Mouse (Mus musculus) hindbrain, embryonic 16.5 days (tissue): ENCODE results near the gene Cacna2d3. TPM values are rescaled to one million over a fixed set of nuclear protein-coding genes. Genes with fewer than 3 reads are reported as not detected.
A peak's percentile ranks its signal among the peaks of the same experiment; 100 is the strongest.

ENCODE experiments used
- ATAC-seq: fragments of 200-750 bp; cut with Nextera tagmentation; 2 replicates; pipeline ENCODE4 v1.8.0; 2017; ENCODE audit warnings: moderate TSS enrichment, moderate library complexity
- H3K27ac ChIP-seq: fragments of 300-500 bp; sonication (generic); 2 replicates; pipeline ENCODE4 v1.5.1; 2014; ENCODE audit warnings: low read depth, mild to moderate bottlenecking, control low read depth, low read length, moderate library complexity
- H3K27me3 ChIP-seq: fragments of 300-500 bp; sonication (generic); replicated peaks from 2 replicates; pipeline ENCODE4 v1.6.1; 2014; ENCODE audit warnings: low read length; ENCODE audit not compliant: control insufficient read depth, insufficient read depth
- H3K36me3 ChIP-seq: fragments of 300-500 bp; sonication (generic); 2 replicates; pipeline ENCODE4 v1.6.1; 2014; ENCODE audit warnings: mild to moderate bottlenecking, low read length, moderate library complexity, mixed read lengths; ENCODE audit not compliant: control insufficient read depth, insufficient read depth
- H3K4me1 ChIP-seq: fragments of 300-500 bp; sonication (generic); 2 replicates; pipeline ENCODE4 v1.6.1; 2014; ENCODE audit warnings: low read depth, low read length; ENCODE audit not compliant: control insufficient read depth, insufficient read depth
- H3K4me2 ChIP-seq: fragments of 300-500 bp; sonication (generic); 2 replicates; pipeline ENCODE4 v1.6.1; 2014; ENCODE audit warnings: mild to moderate bottlenecking, low read length, control low read depth, moderate library complexity
- H3K4me3 ChIP-seq: fragments of 300-500 bp; sonication (generic); 2 replicates; pipeline ENCODE4 v1.5.1; 2014; ENCODE audit warnings: mild to moderate bottlenecking, low read length, control low read depth, moderate library complexity
- H3K9ac ChIP-seq: fragments of 300-500 bp; sonication (generic); 2 replicates; pipeline ENCODE4 v1.6.1; 2014; ENCODE audit warnings: low read depth, mild to moderate bottlenecking, control low read depth, low read length, moderate library complexity
- H3K9me3 ChIP-seq: fragments of 300-500 bp; sonication (generic); 2 replicates; pipeline ENCODE4 v1.6.1; 2014; ENCODE audit warnings: mild to moderate bottlenecking, low read length, moderate library complexity; ENCODE audit not compliant: control insufficient read depth
- WGBS: fragments of 180-500 bp; shearing (Covaris S2); extraction: QIAGEN DNeasy Blood & Tissue Kit; methylation state at CpG from one replicate; pipeline ENCODE4 v1.1.7; 2014; 5-methylcytosine and 5-hydroxymethylcytosine counted together
- polyA plus RNA-seq: library from polyadenylated mRNA; unstranded; fragments of >200 nt; fragmentation: Nextera tagmentation; extraction: Ambion mirVana; gene quantifications from 2 replicates; pipeline ENCODE4 v1.2.1, GENCODE M21; 2015

Gene Cacna2d3
- polyA plus RNA-seq, 1 experiment from 2014 or later: 32.8 TPM

DNA sequence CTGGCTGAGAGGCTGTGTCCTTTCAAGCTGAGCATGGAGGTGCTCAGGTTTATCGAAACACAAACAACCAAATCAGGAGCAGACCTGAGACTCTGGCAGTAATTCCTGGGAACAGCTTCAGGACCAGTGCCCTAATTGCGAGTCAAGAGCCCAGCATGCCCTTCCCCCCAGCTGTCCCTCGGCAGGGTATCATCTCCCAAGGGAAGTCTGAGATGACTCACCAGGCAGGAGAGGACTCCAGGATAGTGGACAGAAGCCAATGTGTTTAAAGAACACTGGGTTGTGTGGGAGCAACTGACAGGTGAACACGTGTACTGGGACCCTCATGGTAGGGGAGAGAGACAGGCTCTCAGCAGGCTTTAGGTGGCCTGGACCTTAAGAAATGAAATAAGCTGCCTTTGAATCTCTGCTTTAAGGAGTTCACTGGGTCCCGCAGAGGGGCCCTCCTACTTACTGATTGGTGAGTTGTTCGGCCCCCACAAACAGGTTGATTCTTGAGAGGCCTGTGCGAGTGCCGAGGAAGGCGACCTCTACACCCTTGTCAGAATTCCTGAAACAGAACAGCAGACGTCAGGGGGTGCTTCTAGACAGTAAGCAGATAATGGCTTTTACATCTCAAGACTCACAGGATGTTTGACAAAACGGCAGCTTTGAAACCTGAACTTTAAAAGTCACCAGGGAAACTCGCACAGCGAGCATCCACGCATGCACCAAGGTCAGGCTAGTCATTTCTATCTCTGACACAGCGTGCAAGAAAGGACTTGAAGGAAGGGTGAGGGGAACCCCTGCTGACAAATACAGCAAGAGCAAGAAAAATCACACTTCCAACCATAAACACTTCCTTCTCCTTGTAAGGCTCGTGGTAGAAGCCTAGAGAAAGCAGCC lies 669.5 kb downstream of the Cacna2d3 start:
- no peaks in the 10 kb centered on the region for H3K27me3 ChIP-seq
- H3K4me3 ChIP-seq: no peak overlapping the region
- no peaks in the 10 kb centered on the region for H3K9me3 ChIP-seq
- H3K9ac ChIP-seq: no peak overlapping the region
- 64% methylated on average over 16 of the region's 16 CpGs for WGBS
- H3K4me2 ChIP-seq: no peak overlapping the region
- no peak overlapping the region for H3K27ac ChIP-seq
- no peaks in the 10 kb centered on the region for H3K36me3 ChIP-seq
- no peak for ATAC-seq
- no peaks in the 10 kb centered on the region for H3K4me1 ChIP-seq

DNA sequence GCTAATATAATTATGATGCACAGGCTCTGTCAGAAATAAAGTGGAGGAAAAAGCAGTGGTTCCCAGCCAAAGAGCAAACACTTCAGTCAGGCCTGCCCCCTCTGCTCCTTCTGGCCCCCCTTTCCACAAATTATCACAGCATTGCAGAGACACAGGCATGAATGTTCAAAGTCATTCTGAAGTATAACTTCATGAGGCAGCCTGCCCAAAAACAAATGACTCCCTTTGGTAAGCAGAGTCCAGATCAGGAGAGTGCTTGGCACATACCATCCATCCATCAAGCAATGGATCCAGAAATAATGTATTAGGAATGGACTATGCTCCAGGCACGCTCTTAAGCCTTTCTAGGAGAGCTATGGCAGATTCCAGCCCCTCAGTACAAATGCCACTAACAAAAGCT lies 679.3 kb downstream of the Cacna2d3 start:
- Histone ChIP-seq H3K36me3 (no peaks in the 10 kb centered on the region), H3K27me3 (no peaks in the 10 kb centered on the region), H3K27ac (no peak overlapping the region), H3K9me3 (no peaks in the 10 kb centered on the region), H3K4me1 (no peaks in the 10 kb centered on the region; the same call in 1 of the 2 replicates), H3K4me2 (no peak overlapping the region), H3K4me3 (no peak overlapping the region), H3K9ac (no peak overlapping the region)
- no peak for ATAC-seq
- WGBS: 53% methylated on average over 1 of the region's 1 CpGs

DNA sequence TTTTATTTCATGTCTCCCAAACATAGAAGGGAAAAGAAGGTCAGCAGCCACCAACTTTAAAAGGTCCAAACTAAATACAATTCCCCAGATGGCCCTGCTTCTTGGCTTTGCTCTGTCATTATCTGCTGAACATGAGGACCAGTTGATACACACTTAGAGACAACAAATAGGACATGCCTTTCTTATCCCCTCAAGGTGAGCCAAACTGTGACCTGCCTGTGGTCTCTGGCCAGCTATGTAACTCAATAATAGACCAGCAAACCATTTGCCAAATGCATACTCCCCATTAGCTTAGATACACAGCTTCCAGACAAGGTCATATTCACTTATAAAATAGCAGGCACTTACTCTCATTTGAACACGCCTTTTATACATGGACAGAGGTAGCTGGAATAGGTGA lies 680.2 kb downstream of the Cacna2d3 start:
- Histone ChIP-seq H3K36me3 (no peaks in the 10 kb centered on the region), H3K27ac (no peak overlapping the region), H3K4me1 (no peaks in the 10 kb centered on the region; the same call in 1 of the 2 replicates), H3K4me2 (no peak overlapping the region), H3K4me3 (no peak overlapping the region), H3K9me3 (no peaks in the 10 kb centered on the region), H3K9ac (no peak overlapping the region), H3K27me3 (no peaks in the 10 kb centered on the region)
- 79% methylated on average over 1 of the region's 1 CpGs for WGBS
- no peak for ATAC-seq

DNA sequence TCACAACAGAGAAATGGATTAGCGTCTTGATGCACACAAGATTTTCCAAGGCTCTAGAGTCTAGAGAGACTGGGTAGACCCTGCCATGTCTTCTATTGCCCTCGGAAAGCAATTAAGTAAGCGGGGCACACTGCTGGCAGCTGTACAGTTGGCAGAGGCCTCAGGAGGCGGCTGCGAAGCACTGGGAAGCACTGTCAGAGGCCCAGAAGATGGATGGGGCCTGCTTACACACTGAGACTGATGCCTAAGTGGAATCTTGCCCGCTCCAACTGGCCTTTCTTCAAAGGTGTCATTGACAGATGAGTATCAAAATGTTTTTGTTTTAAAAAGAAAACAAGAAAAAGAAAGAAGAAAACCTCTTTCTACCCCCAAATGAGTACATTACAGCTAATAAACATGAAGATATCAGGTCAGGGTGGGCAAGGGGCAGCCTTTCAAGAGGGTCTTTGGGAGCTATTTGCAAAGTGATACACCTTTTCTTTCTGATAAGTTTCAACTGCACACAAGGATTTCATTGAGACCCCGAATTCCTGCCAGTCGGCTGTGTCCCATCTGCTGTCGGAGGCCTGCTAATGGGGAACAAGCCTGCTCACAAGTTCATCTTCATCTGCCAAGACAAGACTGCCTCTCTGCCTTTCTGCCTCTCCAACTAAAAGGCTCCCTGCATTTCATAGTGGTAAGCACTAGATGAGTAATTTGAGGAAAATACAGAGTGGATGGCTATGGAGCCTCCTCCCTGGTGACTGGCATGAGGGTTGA lies 680.9 kb downstream of the Cacna2d3 start:
- H3K4me2 ChIP-seq: no peak overlapping the region
- peak; percentile 96 for ATAC-seq
- H3K36me3 ChIP-seq: no peaks in the 10 kb centered on the region
- no peaks in the 10 kb centered on the region; the same call in 1 of the 2 replicates for H3K4me1 ChIP-seq
- no peaks in the 10 kb centered on the region for H3K9me3 ChIP-seq
- H3K4me3 ChIP-seq: no peak overlapping the region
- no peak overlapping the region; the same call in 1 of the 2 replicates for H3K27ac ChIP-seq
- H3K9ac ChIP-seq: no peak overlapping the region
- no peaks in the 10 kb centered on the region for H3K27me3 ChIP-seq
- 30% methylated on average over 9 of the region's 9 CpGs for WGBS

DNA sequence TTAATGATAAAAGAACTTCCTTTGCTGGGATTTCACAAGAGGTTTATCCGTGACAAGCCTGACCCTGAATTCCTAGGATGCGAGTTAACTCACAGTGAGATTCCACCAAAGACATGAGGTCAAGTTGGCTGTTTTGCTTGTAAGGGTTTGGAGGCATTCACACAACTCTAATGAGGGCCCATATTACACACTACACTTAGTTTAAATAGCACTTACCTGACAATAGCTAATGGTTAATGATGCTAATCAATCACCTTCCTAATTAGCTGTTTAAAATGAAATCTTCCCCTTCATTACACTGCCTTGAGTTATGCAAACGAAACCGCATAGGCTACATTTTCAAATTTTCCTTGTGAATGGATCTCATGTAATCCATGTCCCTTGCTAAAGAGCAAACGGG lies 683.4 kb downstream of the Cacna2d3 start:
- no peak overlapping the region for H3K27ac ChIP-seq
- 57% methylated on average over 5 of the region's 5 CpGs for WGBS
- no peak overlapping the region for H3K9ac ChIP-seq
- no peaks in the 10 kb centered on the region; the same call in 1 of the 2 replicates for H3K4me1 ChIP-seq
- H3K4me3 ChIP-seq: no peak overlapping the region
- no peaks in the 10 kb centered on the region for H3K9me3 ChIP-seq
- H3K4me2 ChIP-seq: no peak overlapping the region
- no peaks in the 10 kb centered on the region for H3K36me3 ChIP-seq
- no peaks in the 10 kb centered on the region for H3K27me3 ChIP-seq
- no peak for ATAC-seq

DNA sequence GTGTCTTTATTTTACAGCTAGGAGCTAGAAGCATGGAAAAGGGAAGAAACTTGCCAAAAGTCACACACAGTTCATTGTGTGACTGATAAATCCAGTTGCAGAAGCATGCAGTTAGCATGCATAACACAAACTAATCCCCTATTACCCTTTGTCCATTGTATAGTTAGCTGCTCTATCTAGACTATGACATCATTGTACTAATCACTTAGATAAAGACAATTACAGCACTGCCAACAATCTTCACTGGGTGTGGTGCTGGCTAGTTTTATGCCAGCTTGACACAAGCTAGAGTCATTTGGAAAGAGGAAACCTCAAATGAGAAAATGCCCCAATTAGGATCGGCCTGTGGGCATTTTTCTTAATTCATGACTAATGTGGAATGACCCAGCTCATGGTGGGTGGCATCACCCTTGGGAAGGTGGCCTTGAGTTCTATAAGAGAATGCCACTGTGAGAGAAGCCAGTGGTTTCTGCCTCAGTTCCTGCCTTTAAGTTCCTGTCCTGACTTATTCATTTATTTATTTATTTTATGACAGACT lies 689.7 kb downstream of the Cacna2d3 start:
- Histone ChIP-seq H3K4me1 (peaks cover 8% of the 10 kb centered on the region), H3K9ac (no peak overlapping the region), H3K36me3 (no peaks in the 10 kb centered on the region), H3K9me3 (no peaks in the 10 kb centered on the region), H3K27me3 (no peaks in the 10 kb centered on the region), H3K4me3 (no peak overlapping the region), H3K27ac (no peak overlapping the region), H3K4me2 (no peak overlapping the region)
- no peak for ATAC-seq
- 79% methylated on average over 1 of the region's 1 CpGs for WGBS

DNA sequence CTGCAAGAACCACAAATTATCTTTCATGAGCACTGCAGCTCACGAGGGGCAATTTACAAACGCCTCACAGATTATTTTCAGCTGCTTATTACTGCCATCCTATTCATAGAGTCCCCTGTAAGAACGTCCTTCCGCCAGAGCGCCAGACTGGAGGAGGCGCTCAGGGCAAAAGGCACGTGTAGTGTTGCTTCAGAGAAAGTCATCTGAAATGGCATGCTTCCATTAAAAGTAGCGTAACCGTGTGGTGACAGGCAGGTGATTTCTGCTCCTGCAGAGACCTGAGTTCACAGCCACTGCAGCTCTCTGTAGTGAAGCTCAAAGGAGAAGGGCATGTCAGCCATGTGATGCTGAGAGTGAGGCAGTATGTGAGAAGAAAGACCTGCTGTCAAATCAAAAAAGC lies 691.1 kb downstream of the Cacna2d3 start:
- 43% methylated on average over 9 of the region's 9 CpGs for WGBS
- Histone ChIP-seq H3K9ac (no peak overlapping the region), H3K36me3 (no peaks in the 10 kb centered on the region), H3K4me1 (peaks cover 8% of the 10 kb centered on the region), H3K27me3 (no peaks in the 10 kb centered on the region), H3K4me3 (no peak overlapping the region), H3K27ac (no peak overlapping the region), H3K9me3 (no peaks in the 10 kb centered on the region), H3K4me2 (no peak overlapping the region)
- no peak for ATAC-seq

DNA sequence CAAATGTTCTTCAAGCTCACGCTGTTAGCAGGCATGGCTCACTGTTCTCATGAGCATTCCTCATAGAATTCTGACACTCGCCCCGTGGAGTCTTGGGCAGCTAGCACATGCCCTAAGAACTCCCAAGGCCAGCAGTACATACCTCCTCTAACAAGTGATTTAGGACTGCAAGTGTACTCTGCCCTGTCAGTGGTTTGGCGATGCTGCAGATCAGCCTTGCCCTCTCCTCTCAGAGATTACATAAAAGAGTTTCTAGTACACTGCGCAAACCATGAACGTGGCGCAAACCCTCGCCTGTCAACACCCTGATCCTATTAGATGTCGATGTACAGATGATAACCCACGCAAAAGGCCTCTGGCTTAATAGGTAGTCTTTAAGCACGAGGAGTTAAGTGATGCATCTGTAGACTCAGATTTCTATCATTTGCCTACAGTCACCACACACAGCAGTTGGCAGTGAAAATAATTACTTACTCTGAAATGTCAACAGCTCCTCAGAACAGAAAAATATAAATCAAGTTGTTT lies 691.7 kb downstream of the Cacna2d3 start:
- Histone ChIP-seq H3K36me3 (no peaks in the 10 kb centered on the region), H3K9me3 (no peaks in the 10 kb centered on the region), H3K9ac (no peak overlapping the region), H3K4me2 (no peak overlapping the region), H3K4me3 (no peak overlapping the region), H3K27ac (no peak overlapping the region), H3K27me3 (no peaks in the 10 kb centered on the region), H3K4me1 (peaks cover 8% of the 10 kb centered on the region)
- WGBS: 58% methylated on average over 11 of the region's 11 CpGs
- no peak for ATAC-seq

DNA sequence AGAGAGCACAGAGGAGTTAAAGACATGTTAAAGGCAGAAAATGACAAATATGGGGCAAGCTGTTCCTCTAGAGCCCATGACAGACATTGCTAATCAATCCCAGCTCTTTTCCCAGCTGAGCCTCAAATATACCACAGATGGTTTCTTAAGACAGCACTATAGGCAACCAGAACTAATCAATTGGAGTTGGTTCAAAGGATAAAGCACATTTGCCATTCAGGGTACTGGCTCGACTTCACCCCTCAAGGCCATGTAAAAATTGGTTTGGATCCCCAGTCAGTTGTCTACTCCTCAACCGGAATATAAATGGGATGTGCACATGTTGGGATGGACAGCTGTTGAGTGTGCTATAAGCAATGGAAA lies 692.6 kb downstream of the Cacna2d3 start:
- ATAC-seq: 0 out of 2 replicates have a peak, but pooled peaks have one; percentile 17
- no peak overlapping the region for H3K4me2 ChIP-seq
- no peaks in the 10 kb centered on the region for H3K9me3 ChIP-seq
- peaks cover 8% of the 10 kb centered on the region for H3K4me1 ChIP-seq
- H3K36me3 ChIP-seq: no peaks in the 10 kb centered on the region
- no peaks in the 10 kb centered on the region for H3K27me3 ChIP-seq
- H3K4me3 ChIP-seq: no peak overlapping the region
- H3K9ac ChIP-seq: no peak overlapping the region
- H3K27ac ChIP-seq: no peak overlapping the region
- 37% methylated on average over 2 of the region's 2 CpGs for WGBS
